Mouse (Mus musculus) liver (tissue): ENCODE results near the gene Ntn1.

Experiments
- DNase-seq: peaks from one replicate; pipeline ENCODE4 v3.0.0-alpha.2; 2020; ENCODE audit warnings: mixed read lengths

The Ntn1 gene

DNA sequence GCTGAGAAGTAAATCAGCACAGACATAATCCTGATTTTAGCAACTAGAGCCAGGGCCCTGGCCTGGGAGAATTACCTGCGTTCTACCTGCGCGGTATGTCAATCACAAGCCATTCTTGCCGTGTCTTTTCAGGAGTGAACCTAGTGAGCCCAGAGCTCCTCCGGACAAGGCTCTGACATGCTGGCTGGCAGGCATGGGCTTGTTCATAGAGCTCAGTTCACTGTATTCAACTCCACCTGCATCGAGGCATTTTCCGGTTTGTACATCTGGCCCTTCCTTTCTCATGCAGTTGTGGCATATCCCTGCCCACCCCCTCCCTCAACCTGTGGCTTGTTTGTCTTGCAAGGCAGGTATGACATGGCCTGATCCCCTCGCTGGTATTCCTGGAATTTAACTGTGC lies 5.0 kb upstream of the Ntn1 start:
- DNase-seq: no peak

- no peak for DNase-seq
Observed at GRCm38 (mm10) chr11:68404185-68404584, 3.6 kb upstream of the Ntn1 start.

DNA sequence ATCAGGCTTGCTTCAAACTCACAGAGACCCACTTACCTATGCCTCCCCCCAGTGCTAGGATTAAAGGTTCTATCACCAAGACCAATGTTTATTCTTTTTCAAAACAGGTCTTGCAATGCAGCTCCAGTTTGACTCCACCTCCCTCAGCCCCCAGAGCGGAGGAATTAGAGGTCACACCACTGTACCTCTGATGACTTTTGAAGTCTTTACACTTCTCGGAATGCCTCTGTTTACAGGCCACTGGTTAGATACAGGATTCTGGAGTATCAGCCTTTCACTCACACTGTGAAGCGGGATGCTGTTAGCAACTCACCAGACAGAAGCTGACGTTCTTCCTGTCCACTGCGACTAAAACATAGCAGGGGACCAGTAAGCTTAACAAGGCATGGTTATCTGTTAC lies 805 bp upstream of the Ntn1 start:
- DNase-seq: no peak

DNA sequence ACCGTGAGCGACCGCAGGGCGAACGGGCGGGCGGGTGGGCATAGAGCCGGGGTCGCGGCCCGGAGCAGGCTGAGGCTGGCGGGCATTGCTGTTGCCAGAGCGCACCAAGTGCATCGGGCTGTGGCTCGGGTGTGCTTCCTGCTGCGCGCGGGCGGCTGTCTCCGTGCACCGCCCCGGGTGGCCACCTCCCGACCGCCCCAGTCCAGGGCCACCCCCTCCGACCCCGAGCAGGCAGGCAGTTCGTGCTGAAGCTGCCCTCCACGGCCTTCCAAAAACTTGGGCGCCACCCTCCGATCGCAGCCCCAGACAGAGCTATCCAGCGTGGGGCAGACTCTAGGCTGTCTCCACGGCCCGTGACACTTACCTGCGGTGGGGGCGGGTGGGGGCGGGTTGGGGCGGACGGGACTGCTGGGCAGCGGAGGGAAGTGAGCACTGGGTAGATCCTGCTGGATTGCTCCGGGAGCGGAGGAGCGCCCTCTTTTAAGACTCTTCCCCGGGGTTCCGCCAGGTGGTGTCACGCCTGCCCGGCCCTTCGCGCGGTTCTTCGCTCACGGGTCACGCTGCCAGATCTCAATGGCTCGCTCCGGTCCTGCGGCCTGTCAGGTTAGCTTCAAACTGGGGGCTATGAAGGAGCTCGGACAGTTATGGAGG lies 477 bp downstream of the Ntn1 start:
- DNase-seq: no peak

DNA sequence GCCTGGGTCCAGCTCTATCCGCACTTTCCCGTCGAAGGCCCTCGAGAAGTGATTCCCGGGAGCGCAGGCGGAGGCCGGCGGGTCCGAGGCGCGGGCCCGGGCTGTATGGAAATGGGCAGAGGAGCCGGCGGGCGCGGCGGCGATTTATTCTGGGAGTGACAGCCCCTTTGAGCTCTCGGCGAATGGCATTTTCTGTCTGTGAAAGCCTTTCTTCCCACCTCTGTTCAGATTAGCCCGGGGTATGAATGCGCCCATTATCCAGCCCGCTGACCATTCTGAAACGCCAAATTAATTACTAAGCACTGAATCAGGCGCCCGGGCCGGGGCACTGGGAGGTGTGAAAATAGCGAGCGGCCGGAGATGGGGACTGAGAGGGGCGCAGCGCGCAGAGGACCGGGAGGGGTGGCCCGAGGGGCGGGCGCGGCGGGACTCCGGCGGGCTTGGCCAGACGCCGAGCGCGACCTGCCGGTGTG lies 1.0 kb downstream of the Ntn1 start:
- no peak for DNase-seq

GRCm38 (mm10) chr11:68398891-68399547 lies 1.6 kb downstream of the Ntn1 start:
- no peak for DNase-seq

- DNase-seq: no peak
Observed at GRCm38 (mm10) chr11:68395546-68395945, 5.1 kb downstream of the Ntn1 start.

DNA sequence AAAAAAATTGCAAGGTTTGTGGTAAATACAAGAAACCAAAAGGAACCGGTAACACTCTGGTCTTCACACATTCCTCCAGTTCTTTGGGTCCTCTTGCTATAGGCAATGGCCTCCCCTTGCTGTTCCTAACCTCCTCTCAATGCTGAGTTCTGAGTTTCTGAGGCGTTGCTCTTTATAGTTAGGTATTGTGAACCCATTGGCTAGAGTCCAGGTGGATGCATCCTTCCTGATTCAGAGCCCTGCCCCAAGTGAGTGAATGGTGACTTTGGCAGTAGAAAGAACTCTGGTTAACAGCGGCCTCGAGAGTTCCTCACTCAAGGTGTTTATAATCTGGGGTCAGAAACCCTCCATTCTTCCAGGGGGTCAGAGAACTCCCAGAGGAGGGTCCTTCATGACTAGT lies 5.9 kb downstream of the Ntn1 start:
- DNase-seq: no peak

GRCm38 (mm10) chr11:68393897-68394490 lies 6.6 kb downstream of the Ntn1 start:
- no peak for DNase-seq

DNA sequence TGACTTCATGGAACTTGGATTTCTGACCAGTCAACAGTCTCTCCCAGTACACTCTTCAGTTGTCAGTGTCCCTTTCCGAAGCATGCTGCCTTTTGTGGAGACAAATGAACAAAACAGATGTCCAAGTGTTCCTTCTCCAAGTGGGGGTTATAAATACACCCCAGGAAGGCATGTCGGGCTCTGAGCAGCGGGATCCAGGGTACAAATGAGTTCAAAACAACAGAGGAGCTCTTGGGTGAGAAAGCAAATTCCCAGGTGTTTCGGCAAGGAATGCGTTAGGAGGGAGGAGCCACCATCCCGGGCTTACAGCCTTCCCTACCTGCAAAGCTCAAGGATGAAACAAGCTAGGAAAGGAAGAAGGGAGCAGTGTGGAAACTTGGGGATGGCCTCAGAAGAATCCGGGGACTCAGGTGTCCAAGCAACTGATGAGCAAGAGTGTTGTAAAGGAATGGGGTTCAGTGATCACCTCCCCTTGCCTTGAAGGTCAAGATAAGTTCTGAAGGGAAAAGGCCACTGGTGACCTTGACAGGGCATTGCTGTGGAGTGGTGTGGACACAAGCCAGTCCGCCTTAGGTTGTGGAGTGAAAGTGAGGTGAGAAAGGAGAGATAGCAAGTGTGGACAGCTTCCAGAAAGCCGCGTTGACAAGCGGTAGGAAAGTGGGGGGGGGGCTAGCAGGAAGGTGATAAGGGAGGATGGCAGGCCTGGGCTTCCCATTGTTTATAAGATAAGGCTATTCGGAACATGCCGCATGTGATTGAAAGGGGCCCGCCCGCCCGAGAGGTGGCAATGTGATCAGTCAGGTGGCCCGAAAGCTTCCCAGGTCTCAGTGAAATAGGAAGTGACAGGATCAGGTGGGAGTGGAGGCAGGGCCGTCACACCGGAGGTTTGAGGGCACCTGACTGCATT lies 10.0 kb downstream of the Ntn1 start:
- no peak for DNase-seq

DNA sequence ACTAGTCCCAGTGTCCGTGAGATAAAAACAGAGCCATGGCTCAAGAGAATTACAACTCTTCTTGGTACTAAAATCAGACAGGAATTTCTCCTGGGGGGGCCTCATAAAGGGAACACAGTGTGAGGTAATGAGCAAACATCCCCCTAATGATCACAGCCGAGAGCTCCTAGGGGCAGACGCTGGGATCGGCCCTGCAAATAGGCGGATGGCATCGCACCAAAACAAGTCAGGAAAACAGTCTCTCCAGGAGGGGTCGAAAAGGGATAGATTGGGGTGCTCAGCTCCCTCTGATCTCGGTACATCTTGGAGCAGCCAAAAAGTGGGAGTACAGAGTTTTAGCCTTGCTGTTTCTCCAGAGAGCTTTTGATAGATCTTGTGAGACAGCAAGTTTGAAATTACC lies 11.0 kb downstream of the Ntn1 start:
- DNase-seq: no peak

DNA sequence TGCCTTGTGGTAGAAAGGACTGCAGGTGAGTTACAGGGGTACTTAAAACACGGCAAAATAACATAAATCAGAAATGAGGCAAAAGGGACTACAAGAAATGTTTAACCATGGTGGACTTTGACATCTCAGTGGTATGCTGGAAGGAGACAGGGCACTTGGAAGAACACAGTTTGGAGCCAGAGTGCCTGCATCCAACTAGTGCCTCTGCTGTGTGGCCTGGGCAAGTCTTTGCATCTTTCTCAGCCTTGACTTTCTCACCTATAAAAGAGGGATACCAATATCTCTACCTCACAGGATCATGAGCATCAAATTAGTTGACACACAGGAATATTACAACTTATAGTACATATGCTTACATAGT lies 12.0 kb downstream of the Ntn1 start:
- DNase-seq: no peak

DNA sequence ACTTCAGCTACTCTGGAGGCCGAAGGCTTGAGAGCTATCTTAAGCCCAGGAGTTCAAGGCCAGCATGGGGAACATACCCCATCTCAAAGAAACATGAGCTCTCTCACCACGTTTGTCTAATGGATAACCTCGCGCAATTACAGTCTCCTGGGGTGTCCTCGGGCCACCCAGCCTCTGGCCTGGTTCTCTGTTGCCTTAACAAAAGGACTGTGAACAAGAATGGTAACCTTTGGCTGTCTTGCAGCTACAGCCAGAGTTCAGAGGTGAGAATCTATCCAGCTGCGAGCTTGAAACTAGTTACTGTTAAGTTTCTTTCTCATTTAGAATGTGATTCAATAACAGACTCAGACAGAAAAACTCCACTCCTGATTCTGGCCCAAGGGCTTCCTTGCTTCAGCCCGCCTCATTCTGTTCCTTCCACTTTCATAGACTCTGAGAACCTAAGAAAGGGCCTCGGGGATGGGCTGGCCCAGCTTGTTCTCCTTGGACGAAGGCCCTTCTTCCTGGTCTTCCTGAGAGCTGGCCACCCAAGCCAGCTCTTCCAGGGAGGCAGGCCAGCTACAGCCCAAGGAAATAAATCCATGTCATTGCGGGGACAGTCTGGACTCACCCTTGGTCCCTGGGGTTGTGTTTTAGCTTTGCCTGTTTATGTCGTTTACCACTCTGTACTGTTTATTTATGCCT lies 12.5 kb downstream of the Ntn1 start:
- no peak for DNase-seq

DNA sequence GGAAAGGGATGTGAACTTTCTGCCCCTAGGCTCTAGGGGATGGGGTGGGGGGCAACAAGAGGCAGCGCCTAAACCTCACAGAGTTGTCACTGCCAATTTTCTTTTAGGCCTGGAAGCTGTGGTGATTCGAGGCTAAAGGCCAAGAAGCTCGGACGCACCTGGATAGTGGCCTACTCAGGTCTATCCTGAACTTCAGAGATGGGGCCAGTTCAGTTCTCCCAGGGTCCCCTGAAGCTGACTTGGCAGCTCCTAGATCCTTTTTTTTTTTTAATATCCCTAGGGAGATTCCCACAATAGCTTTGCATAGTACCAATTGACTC lies 13.2 kb downstream of the Ntn1 start:
- no peak for DNase-seq

DNA sequence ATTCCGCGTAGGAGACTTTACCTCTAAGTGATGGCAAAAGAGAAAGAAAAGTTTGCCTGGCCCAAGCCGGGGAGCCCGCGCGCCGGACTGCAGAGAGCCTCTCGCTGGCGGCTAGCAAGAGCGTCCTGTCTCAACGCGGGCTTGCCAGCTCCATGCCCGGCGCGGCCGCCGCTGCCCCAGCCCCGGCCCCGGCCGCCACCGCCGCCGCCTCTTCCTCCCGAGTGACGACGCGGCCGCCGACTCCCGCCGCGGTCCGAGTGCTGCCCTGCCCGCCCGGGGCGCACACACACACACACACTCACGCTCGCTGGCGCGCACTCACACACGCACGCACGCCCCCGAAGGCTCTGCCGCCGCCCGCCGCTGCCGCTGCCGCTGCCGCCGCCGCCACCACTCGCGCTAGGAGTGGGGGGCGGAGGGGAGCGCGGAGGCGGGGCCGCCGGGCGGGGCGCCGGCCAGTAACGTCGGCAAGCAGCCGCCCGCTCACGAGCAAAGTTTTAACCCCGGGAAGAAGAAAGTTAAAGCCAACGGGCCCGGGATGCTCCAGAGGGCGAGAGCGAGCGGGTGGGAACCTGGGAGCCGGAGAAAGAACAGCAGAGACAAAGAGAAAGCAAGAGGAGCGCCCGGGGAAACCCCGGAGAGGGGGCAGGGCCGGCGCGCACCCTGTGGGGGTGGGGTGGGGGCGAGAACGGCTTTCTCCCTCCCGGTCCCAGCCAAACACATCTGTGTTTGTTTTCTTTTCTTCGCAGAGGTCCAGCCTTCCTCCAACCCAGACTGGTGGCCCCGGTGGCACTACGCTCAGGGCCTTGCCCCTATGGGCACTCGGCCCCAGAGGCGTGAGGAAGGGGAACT lies 13.8 kb downstream of the Ntn1 start:
- DNase-seq: peak; percentile 26

DNA sequence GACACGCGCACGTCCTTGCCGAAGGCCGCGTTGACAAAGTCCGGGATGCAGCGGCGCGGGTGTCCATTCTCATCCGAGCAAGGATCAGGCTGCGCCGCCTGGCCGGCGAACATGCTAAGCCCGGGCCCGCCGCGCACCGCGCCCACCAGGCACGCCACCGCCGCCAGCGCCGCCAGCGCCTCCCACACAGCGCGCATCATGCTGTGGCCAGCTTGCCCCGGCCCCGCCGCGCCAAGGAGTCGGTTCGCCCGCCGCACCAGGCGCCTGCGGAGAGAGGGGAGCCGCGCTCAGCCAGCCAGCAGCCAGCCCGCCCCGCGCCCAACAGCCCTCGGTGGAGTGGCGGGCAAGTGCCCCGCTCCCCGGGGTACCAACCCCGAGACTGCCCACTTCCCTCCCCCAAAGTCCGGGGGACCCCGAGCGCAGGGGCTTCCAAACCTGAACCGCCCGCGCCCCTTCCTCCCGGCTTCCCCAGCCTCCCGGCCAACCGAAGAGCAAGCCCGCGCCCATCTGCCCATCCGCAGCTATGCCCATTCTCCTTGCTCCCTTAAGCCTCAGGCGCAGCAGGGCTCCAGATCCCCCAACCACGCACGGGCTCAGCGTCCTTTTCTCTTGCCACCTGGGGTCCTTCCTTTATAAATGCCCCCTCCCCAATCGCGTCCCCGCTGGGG lies 14.6 kb downstream of the Ntn1 start:
- no peak for DNase-seq

DNA sequence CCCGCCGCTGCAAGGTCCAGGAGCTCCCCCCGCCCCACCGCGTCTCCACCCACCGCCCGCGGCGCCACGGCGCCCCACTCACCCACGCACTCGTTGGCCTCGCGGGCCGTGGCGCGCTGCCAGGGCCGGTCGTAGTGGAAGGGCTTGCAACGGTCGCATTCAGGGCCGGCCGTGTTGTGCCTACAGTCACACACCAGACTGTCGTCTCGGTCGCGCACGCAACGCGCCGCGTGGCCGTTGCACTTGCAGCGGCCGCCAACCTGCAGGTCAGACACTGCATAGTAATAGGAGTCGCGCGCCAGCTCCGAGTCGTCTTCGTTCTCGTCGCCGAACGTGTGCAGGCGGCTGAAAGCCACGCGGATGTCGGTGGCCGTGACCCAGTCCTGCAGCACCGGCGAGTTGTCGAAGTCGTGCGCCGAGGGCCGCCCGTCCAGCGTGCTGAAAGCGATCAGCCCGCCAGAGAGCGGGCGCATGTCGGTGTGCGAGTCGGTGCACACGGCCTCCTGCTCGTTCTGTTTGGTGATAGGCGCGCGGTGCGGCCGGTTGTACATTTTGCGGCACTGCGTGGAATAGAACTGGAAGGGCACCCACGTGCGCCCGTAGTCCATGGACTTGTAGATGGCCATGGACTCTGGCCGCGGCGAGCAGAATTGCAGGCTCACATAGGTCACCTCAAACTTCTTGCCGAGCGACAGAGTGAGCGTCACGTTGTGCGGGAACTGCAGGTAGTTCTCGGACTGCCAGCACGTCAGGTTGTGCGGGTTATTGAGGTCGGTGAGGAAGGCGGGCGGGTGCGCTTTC lies 15.4 kb downstream of the Ntn1 start:
- DNase-seq: no peak

DNA sequence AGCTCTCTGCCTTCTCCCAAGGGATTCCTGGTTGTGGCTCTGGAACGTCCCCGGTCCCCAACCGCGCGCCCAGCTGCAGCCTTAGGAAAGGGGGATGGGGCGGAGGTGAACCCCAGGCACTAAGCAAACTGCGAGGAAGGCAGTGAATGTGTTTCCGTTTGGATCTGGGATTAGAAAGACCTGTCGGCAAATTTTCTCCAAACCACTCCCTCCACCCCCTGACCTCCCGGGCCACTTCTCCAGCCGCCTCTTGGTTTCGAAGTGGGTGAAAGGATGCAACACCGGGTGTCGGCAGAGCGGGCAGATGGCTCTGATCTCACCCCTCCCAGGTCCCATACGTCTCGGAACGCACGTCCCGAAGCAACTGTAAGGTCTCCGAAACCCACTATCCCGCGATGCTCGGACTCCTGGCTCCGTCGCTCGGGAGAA lies 16.0 kb downstream of the Ntn1 start:
- DNase-seq: no peak

GRCm38 (mm10) chr11:68384131-68384530 lies 16.5 kb downstream of the Ntn1 start:
- DNase-seq: no peak

GRCm38 (mm10) chr11:68383519-68383918 lies 17.1 kb downstream of the Ntn1 start:
- no peak for DNase-seq

GRCm38 (mm10) chr11:68381833-68382232 lies 18.8 kb downstream of the Ntn1 start:
- no peak for DNase-seq
